ENCODE assay signal across 8 mouse cellular contexts in the genomic region with DNA sequence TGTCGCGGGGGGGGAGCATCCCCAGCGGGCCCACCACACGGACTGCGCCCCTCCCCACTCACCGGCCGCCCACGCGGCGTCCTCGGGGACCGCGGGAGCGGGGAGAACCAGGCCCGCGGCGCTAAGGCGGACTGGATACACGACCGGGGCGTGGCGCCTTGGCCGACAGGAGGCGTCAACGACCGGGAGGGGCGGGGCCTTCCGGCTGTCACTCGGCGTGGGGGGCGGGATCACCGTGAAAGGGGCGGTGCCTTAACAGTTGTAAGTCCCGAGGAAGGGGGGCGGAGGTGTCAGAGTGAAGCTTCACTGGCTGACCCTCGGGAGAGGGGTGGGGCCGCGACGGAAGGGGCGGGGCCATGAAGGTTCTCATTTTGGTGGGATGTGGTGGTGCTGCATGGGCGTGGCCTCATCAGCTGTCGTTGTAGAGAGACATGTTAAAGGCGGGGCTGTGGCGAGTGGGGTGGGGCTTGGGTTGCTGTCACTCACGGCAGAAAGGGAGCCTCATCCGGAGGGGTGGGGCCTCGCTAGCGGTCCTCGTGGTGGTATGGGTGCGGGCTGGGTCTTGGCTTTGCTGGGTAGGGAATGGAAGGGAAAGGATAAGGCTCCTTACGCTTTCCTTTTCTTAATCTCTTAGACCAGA. TPM values are rescaled to one million over a fixed set of nuclear protein-coding genes. Genes with fewer than 3 reads are reported as not detected.
A peak's percentile ranks its signal among the peaks of the same experiment; 100 is the strongest.
DNase-seq lines count a peak whose midpoint lies in the region; ATAC-seq lines count a peak whose summit lies in the region.

A gene (minus strand): TSS at position 182 of the 640 bp plus-strand sequence.

- ATAC-seq in megakaryocyte progenitor cell, adult 5-6 weeks (replicated peaks; ENCODE audit: poor library complexity), result peak; percentile 93

- DNase-seq in adipocyte (ENCODE audit: low spot score), result peak; percentile 94
- peak; percentile 99 for DNase-seq in embryo, embryonic 10 days (ENCODE audit: low spot score)
- DNase-seq in gastrocnemius, postnatal 10 days, result peak; percentile 96
- DNase-seq in induced T-regulatory cell, adult 2 months (ENCODE audit: low read depth), result peak; percentile 100
- DNase-seq in left cerebral cortex, adult 9 months (ENCODE audit: low spot score in 2 of 2), result peak; percentile 94 to 97
- DNase-seq in right cerebral cortex, postnatal 14 days, result peak; percentile 96
- peak; percentile 94 to 97 for DNase-seq in urinary bladder, postnatal 36 days (ENCODE audit: low spot score in 2 of 2)

RNA-seq across cellular contexts. Expression of the gene that starts here (rescaled TPM):
- 10 to 100 TPM; 47.5 to 48.6 TPM for total RNA-seq in gastrocnemius, postnatal 10 days (2021)
- 15.9 and 18.9 TPM in 2 replicates for total RNA-seq in megakaryocyte progenitor cell, adult 5-6 weeks (2015)
- total RNA-seq in megakaryocyte progenitor cell, adult 5-6 weeks (2017), result 13.3 and 13.9 TPM in 2 replicates

Comparison
In these comparisons a context has a peak if more than half of its experiments do, and no peak if none do; other contexts are left out.
1. Peak in every context shown above with its lines: DNase-seq and ATAC-seq.